Mouse (Mus musculus) brain, embryonic 18.5 days (tissue): ENCODE results near the gene Msrb3.

Experiments used
- DNase-seq: peaks from one replicate; pipeline ENCODE4 v3.0.0-alpha.2; 2012; ENCODE audit warnings: low read depth, low spot score

The Msrb3 gene

GRCm38 (mm10) chr10:120898357-120898756, 544 bp downstream of the Msrb3 start:
- DNase-seq: no peak

- DNase-seq: no peak
These were observed 3.0 kb downstream of the Msrb3 start for GRCm38 (mm10) chr10:120895899-120896289.

- DNase-seq: no peak
These were observed 3.7 kb downstream of the Msrb3 start for GRCm38 (mm10) chr10:120894978-120895898.

GRCm38 (mm10) chr10:120893938-120894337, 5.0 kb downstream of the Msrb3 start:
- DNase-seq: no peak

- DNase-seq: no peak
These were observed 7.8 kb downstream of the Msrb3 start for GRCm38 (mm10) chr10:120891131-120891530.

GRCm38 (mm10) chr10:120890592-120890991, 8.3 kb downstream of the Msrb3 start:
- DNase-seq: no peak

GRCm38 (mm10) chr10:120888531-120888930, 10.4 kb downstream of the Msrb3 start:
- DNase-seq: no peak

GRCm38 (mm10) chr10:120884220-120884619, 14.7 kb downstream of the Msrb3 start:
- no peak for DNase-seq

- DNase-seq: no peak
These were observed 15.2 kb downstream of the Msrb3 start for GRCm38 (mm10) chr10:120883732-120884131.

- DNase-seq: no peak
These were observed 15.9 kb downstream of the Msrb3 start for GRCm38 (mm10) chr10:120883069-120883415.

GRCm38 (mm10) chr10:120882347-120883068, 16.4 kb downstream of the Msrb3 start:
- DNase-seq: no peak

GRCm38 (mm10) chr10:120876549-120877270, 22.2 kb downstream of the Msrb3 start:
- no peak for DNase-seq

GRCm38 (mm10) chr10:120875672-120876463, 23.0 kb downstream of the Msrb3 start:
- DNase-seq: no peak

- no peak for DNase-seq
These were observed 24.6 kb downstream of the Msrb3 start for GRCm38 (mm10) chr10:120874261-120874660.

- no peak for DNase-seq
These were observed 25.2 kb downstream of the Msrb3 start for GRCm38 (mm10) chr10:120873646-120874201.

GRCm38 (mm10) chr10:120872483-120872862, 26.4 kb downstream of the Msrb3 start:
- DNase-seq: no peak

- no peak for DNase-seq
These were observed 27.0 kb downstream of the Msrb3 start for GRCm38 (mm10) chr10:120871630-120872482.

- DNase-seq: no peak
These were observed 27.8 kb downstream of the Msrb3 start for GRCm38 (mm10) chr10:120871096-120871495.

GRCm38 (mm10) chr10:120869241-120869775, 29.6 kb downstream of the Msrb3 start:
- DNase-seq: no peak

- no peak for DNase-seq
These were observed 34.5 kb downstream of the Msrb3 start for GRCm38 (mm10) chr10:120864446-120864845.
